Mouse (Mus musculus) olfactory bulb, adult 2 months (tissue): ENCODE data around the gene Rasgef1a.

Source experiments
- CTCF ChIP-seq: fragments of 200-500 bp; IDR thresholded peaks from 2 replicates; pipeline ENCODE4 v1.5.1; 2012; ENCODE audit warnings: low read depth, mild to moderate bottlenecking, low read length, moderate library complexity; ENCODE audit not compliant: insufficient read depth
- POLR2A ChIP-seq: fragments of 200-500 bp; IDR thresholded peaks from 2 replicates; pipeline ENCODE4 v1.6.1; 2012; ENCODE audit warnings: mild to moderate bottlenecking, low read depth, low read length, moderate library complexity; ENCODE audit not compliant: insufficient read depth

- TF ChIP-seq CTCF (no peak), POLR2A (no peak)
These were observed 25.0 kb downstream of the Rasgef1a start for GRCm38 (mm10) chr6:118036118-118036805.
